Mouse (Mus musculus): ENCODE results near the gene Thegl.
A peak's percentile ranks its signal among the peaks of the same experiment; 100 is the strongest.
"Not testable (repeated sequence)": the region's sequence is repeated elsewhere in the genome, so short reads cannot be mapped to it uniquely, and the experiment has no call there.

Thegl gene

DNA sequence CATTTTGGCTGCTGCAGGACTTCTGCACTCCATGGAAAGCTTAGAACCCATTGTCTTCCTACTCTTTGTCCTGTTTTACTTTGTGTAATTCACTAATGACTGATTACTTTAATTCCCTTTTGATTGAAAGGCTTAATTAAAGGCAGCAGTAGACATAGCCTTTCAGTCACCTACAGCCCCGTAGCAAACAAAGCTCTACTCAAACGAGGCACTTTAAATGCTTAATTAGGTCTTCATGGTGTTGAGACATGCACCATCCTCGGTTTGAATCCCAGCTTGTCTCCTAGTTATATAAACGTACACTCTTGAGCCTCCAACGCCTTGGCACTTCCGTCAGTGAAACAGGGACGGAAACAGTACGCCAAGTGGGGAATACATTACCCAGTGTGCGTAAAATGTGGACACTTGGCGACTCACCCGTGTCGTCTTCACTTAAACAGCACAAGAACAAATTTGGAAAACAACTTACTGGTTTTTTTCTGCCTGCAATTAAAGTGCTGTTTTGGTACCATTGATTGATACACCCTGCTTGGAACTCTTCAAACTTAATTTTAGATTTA is 41.1 kb downstream of the Thegl start:
- no peak for DNase-seq

GRCm38 (mm10) chr5:77060363-77060762 is 44.5 kb downstream of the Thegl start:
- no peak for DNase-seq

- peak; percentile 13 for DNase-seq
Measured at GRCm38 (mm10) chr5:77061372-77062038, 45.7 kb downstream of the Thegl start.

- no peak for DNase-seq
Measured at GRCm38 (mm10) chr5:77067321-77067720, 51.5 kb downstream of the Thegl start.

- no peak for DNase-seq
Measured at GRCm38 (mm10) chr5:77070987-77071386, 55.2 kb downstream of the Thegl start.

- no peak for DNase-seq
Measured at GRCm38 (mm10) chr5:77071626-77072025, 55.8 kb downstream of the Thegl start.

- DNase-seq: no peak
Measured at GRCm38 (mm10) chr5:77073794-77074193, 58.0 kb downstream of the Thegl start.

DNA sequence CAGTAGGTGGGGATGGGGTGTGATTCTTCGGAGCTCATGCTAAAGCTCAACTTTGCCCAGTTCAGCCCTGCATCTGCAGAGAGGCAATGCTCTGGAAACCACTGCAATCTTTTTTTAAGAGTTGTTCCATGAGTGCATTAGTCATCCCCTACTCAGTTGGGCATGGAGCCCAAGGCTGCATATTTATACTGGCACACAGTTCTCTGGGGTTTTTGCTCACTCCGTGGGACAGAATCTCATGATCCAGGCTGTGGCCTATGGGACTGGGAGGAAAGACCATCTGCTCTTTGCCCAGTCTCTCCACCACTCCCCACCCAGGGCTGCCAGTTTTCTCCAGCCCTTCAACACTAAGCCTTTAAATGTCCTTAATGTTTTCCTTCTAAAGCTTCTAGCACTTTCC is 59.1 kb downstream of the Thegl start:
- no peak for DNase-seq

GRCm38 (mm10) chr5:77075951-77076350 is 60.1 kb downstream of the Thegl start:
- DNase-seq: no peak

GRCm38 (mm10) chr5:77080761-77081160 is 64.9 kb downstream of the Thegl start:
- DNase-seq: no peak

DNA sequence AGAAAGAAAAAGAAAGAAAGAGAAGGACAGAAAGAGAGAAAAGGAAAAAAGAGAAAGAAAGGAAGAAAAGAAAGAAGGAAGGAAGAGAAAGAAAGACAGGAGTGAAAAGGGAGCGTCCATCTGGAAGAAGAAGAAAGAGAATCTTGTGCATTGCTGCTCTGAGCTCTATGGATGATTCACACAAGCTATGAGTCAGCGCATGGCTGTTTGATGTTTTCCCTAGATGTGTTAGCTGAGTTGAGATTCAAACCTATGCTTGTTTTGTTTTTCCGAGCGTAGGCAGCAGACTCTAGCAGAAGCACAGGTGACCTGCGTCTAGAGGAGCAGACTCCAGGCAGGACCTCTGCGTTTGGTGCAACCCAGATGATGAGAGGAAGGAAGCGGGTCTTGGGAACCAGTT is 66.9 kb downstream of the Thegl start:
- no peak for DNase-seq

DNA sequence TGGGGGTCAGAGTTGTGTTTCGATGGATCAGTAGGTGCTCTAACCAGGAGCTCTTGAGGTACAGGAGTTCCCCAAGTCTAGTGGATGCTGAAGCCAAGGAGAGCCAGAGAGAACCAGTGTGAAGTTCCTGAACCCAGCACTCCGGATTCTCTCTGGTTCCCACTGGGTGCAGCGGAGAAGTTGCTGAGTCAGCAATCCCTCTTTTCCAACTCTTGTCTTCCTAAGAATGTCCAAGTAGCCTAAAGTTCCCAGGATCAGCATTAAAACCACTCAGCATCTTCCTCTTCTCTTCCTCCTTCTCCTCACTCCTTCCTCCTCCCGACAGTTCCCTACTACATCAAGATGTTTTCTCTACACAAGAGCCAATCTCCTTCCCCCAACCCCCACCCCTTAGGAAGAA is 68.6 kb downstream of the Thegl start:
- no peak for DNase-seq

DNA sequence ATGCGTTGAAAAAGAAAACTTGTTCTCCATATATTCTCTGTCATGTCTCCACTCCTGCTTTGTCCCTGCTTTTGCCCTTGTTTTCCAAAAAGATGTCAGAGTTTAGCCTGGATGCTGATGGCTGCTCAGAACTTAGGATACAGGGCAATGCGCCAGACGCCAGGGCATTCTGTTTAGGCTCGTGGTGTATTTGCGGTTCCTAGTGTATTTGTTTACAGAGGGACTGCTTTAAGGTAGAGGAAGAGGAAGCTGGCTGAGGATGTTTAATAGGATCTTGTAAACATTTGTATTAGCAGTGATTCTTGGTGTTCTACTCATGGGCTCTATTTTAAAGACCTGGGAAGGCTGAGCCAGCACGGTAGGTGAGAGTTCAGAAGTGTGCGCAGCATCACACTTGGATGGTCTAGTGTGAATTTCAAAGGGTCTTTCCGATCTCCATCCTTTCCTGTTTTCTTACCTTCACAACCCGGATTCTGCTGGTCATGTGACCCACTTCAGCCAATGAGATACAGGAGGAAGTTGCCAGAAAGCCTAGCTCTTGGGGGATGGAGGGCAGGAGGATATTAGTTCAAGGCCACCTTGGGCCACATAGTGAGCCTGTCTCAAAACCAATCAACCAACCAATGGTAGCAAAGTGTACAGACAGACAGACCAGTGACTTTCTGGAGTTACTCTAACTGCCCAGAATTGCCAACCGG is 70.1 kb downstream of the Thegl start:
- DNase-seq: no peak

DNA sequence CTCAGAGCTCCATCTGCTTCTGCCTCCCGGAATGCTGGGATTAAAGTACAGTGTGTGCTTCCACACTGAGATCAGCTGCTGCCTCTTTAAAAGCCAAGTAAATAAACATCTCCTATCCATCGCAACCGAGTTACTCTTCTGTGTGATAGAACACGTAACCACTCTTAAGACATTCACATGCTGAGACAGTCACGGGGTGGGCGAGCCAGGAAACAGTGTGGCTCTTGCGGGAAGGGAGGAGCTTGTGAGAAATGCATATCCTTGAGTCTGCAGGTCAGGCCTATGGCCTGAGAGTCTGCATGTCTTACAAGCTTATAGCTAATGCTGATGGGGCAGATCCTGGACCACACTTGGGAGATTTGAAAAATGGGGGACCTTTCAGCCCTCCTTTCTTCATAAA is 70.7 kb downstream of the Thegl start:
- no peak for DNase-seq

DNA sequence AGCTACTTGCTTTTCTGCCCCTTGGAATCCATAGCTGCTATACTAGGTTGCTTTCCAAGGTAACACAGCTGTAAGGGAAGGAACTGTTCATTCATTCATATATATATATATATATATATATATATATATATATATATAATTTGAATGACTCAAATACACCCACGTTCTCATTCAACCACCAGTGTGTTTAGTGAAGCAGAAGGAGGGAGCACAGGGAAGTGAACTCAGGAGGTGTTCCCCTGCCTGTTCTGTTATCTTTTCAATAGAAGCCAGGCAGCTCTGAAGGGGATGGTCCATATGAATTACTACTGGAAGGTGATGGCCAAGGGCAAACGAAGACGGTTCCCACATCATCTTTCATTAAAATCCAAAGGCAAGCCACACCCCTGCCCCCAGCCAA is 71.3 kb downstream of the Thegl start:
- no peak for DNase-seq

DNA sequence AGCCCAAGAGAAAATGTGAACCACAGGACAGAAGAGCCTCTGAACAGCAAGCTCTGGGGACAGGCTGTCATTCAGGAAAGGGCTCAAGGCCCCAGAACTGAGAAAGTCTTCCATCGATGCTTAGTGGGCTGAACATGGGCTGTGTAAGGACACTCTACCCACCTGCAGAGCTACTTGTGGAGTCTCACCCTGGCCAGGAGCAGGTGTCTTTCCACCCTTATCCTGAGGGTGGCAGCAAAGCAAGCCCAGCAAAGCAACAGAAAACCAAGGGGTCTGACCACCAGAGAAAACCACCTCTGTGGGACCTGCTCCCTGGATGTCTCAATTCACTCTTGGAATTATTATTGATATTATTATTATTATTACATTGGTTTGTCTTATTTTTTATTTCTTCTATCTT is 73.5 kb downstream of the Thegl start:
- DNase-seq: peak; percentile 17

DNA sequence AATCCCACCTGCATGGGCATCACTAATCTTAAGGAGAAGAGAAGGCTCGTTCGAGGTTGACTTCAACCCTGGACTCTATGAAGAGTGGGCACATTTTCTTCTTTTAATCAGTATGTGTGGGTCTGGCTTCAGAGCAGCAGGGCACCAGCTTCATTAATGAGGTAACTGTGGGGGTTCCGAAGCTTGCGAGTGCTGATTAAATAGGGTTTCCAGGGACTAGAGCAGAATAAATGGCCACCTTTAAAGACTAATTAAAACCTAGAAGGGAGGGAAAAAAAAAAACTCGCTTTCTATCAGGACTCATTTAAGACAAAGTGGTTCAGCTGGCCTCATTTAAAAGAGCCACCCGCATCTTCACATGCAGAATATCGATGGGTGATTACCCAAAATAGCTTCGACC is 74.1 kb downstream of the Thegl start:
- no peak for DNase-seq

DNA sequence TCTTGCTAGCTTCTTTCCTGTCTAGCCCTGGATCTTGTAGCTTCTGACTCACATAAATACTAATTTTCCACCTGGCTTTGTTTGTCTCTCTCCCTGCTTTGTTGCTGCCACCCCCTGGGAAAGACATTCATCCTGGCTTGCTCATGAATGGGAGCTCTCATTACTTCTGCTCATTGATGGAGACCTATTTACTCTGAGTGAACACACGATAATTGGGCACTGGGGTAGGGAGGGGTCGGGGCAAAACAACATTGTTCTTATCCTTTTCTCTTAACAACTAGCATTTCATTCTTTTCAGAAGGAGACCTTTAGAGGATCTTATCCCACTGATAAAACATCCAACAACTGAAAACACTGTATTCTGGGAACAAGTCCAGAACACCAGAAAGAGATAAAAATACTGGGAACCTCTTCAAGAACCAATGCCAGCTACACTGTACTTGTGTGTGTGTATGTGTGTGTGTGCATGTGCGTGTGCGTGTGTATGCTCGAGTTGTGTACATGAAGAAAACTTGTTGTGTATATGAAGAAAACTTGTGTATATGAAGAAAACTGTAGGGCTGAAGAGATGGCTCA is 74.8 kb downstream of the Thegl start:
- no peak for DNase-seq

DNA sequence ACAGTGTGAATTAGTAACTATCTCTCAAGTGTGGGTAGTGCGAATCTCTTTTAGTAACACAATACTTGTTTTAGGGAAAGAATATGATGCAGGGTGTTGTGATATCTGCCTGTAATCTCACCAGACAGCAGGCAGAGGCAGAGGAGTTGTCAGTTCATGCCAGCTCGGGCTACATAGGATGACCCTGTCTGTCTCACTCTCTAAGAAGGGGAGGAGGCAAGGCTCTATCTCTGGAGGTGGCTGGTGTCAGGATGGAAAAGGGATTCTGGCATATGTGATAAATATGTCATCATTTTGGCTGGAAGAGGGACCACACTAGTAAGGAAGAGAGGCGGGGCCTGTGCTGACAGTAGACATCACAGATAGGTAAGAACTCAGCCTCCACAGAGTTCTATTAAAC is 76.1 kb downstream of the Thegl start:
- no peak for DNase-seq

DNA sequence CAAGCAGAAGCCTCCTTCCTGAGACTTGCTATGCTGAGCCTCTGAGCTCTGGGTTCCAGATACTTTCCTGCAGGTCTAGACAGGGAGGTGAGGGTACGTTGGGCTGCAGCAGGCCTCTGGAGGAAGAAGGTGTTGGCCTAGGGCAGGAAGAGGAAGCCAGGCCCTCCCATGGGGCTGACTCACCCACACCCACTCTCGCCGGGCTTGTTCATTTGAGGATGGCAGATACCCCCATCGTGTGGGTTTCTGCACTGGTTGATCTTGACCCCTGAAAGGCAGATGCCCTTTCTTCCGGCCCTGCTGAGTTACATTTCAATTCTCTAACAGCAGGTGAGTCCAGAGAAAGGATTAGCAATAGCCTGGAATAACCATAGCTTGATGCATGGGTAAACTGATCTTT is 76.7 kb downstream of the Thegl start:
- DNase-seq: no peak

GRCm38 (mm10) chr5:77093961-77094360 is 78.1 kb downstream of the Thegl start:
- no peak for DNase-seq

DNA sequence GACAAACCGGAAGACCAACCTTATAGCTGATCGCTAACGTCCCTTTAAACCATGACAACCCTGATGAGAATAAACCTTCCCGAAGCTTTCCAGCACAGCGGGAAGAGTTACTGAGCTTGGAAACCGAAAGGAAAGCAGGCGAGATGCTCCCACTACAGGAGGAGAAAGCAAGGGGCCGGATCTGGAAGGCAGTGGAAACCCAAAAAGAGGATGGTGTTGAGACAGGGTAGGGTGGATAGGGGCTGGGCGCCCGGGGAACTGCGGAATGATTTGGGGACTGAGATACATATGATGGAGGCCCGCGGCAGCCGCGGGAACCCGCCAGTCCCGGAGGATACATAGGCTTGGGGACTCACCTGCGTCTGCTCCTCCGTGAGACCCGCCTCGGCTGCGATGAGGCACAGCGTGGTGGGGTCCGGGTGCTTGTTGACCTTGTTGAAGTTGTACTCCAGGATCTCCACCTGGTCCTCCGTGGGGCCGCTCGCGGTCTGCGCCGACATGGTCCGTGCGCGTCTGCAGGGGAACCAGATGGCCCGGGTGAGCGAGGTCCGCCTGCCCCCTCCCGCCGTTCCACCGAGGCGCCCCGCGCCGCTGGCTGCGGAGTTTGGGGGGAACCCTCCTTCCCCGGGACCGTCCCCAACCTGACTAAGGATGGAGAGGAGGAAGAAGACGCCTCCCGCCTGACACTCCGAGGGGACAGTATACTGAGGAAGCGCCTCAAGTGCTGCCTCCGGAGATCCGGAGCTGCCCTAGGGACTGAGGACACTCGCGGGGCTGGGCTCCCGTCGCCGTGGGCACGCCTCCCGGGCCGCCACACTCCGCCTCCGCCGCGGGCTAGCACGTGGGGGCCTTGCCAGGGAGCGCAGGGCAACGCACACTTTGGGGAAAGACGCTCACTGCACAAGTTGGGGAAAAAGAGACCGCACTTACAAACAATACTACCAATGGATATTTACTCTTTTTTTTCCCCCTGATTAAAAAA is 79.0 kb downstream of the Thegl start:
- peak; percentile 24 for DNase-seq

- not testable (repeated sequence) for DNase-seq
Measured at GRCm38 (mm10) chr5:77096194-77096593, 80.4 kb downstream of the Thegl start.
